Mouse (Mus musculus) intestine, embryonic 14.5 days (tissue): ENCODE measurements around the gene Tuba8. TPM values are rescaled to one million over a fixed set of nuclear protein-coding genes. Genes with fewer than 3 reads are reported as not detected.

Experiments
- ATAC-seq: fragments of 200-750 bp; cut with Nextera tagmentation; replicated peaks from 2 replicates; pipeline ENCODE4 v1.8.0; 2017; ENCODE audit warnings: low read depth, moderate number of reproducible peaks, moderate TSS enrichment, moderate library complexity; ENCODE audit not compliant: low FRiP score, low TSS enrichment
- DNase-seq: peaks from one replicate; pipeline ENCODE4 v3.0.0-alpha.2; 2018; ENCODE audit warnings: low spot score
- H3K27ac ChIP-seq: fragments of 300-500 bp; sonication (generic); 2 replicates; pipeline ENCODE4 v1.5.1; 2014; ENCODE audit warnings: low read depth, mild to moderate bottlenecking, control low read depth
- H3K27me3 ChIP-seq: fragments of 300-500 bp; sonication (generic); replicated peaks from 2 replicates; pipeline ENCODE4 v1.6.1; 2014; ENCODE audit warnings: low read length, control low read depth; ENCODE audit not compliant: control insufficient read depth, insufficient read depth
- H3K36me3 ChIP-seq: fragments of 300-500 bp; sonication (generic); 2 replicates; pipeline ENCODE4 v1.6.1; 2014; ENCODE audit warnings: low read length, control low read depth; ENCODE audit not compliant: control insufficient read depth, insufficient read depth
- H3K4me1 ChIP-seq: fragments of 300-500 bp; sonication (generic); replicated peaks from 2 replicates; pipeline ENCODE4 v1.6.1; 2014; ENCODE audit warnings: low read length, control low read depth, mixed read lengths; ENCODE audit not compliant: control insufficient read depth, insufficient read depth
- H3K4me2 ChIP-seq: fragments of 300-500 bp; sonication (generic); 2 replicates; pipeline ENCODE4 v1.6.1; 2014; ENCODE audit warnings: low read length
- H3K4me3 ChIP-seq: fragments of 300-500 bp; sonication (generic); 2 replicates; pipeline ENCODE4 v1.5.1; 2014; ENCODE audit warnings: low read depth, low read length, control low read depth, mixed read lengths
- H3K9ac ChIP-seq: fragments of 300-500 bp; sonication (generic); 2 replicates; pipeline ENCODE4 v1.6.1; 2014; ENCODE audit warnings: mild to moderate bottlenecking, low read length
- H3K9me3 ChIP-seq: fragments of 300-500 bp; sonication (generic); 2 replicates; pipeline ENCODE4 v1.6.1; 2016; ENCODE audit warnings: low read length, control low read depth; ENCODE audit not compliant: control insufficient read depth
- WGBS: fragments of 180-500 bp; shearing (Covaris S2); extraction: QIAGEN DNeasy Blood & Tissue Kit; methylation state at CpG from one replicate; pipeline ENCODE4 v1.1.7; 2014; 5-methylcytosine and 5-hydroxymethylcytosine counted together
- polyA plus RNA-seq: library from polyadenylated mRNA; unstranded; fragments of >200 nt; fragmentation: Nextera tagmentation; extraction: Ambion mirVana; gene quantifications from 2 replicates; pipeline ENCODE4 v1.2.1, GENCODE M21; 2014

Tuba8 gene
- polyA plus RNA-seq, 1 experiment from 2014 or later = 0.38 TPM

- H3K9me3 ChIP-seq = no peaks in the 10 kb centered on the region
- H3K4me2 ChIP-seq = no peak overlapping the region
- H3K27me3 ChIP-seq = no peaks in the 10 kb centered on the region
- WGBS = 77% methylated on average over 11 of the region's 11 CpGs
- no peak overlapping the region for H3K9ac ChIP-seq
- H3K36me3 ChIP-seq = peaks cover 67% of the 10 kb centered on the region
- H3K4me3 ChIP-seq = no peak overlapping the region
- no peak for ATAC-seq
- no peak for DNase-seq
- H3K27ac ChIP-seq = no peak overlapping the region
- H3K4me1 ChIP-seq = no peaks in the 10 kb centered on the region
Observed at GRCm38 (mm10) chr6:121191261-121192009, 19.1 kb upstream of the Tuba8 start.

- DNase-seq = no peak
- no peak overlapping the region for H3K9ac ChIP-seq
- 44% methylated on average over 13 of the region's 13 CpGs for WGBS
- H3K9me3 ChIP-seq = no peaks in the 10 kb centered on the region
- no peak; the same call in 1 of the 2 replicates for ATAC-seq
- H3K27ac ChIP-seq = no peak overlapping the region
- H3K4me3 ChIP-seq = no peak overlapping the region
- peaks cover 45% of the 10 kb centered on the region for H3K36me3 ChIP-seq
- no peaks in the 10 kb centered on the region for H3K4me1 ChIP-seq
- no peaks in the 10 kb centered on the region for H3K27me3 ChIP-seq
- H3K4me2 ChIP-seq = no peak overlapping the region
Observed at GRCm38 (mm10) chr6:121194061-121194955, 16.2 kb upstream of the Tuba8 start.

DNA sequence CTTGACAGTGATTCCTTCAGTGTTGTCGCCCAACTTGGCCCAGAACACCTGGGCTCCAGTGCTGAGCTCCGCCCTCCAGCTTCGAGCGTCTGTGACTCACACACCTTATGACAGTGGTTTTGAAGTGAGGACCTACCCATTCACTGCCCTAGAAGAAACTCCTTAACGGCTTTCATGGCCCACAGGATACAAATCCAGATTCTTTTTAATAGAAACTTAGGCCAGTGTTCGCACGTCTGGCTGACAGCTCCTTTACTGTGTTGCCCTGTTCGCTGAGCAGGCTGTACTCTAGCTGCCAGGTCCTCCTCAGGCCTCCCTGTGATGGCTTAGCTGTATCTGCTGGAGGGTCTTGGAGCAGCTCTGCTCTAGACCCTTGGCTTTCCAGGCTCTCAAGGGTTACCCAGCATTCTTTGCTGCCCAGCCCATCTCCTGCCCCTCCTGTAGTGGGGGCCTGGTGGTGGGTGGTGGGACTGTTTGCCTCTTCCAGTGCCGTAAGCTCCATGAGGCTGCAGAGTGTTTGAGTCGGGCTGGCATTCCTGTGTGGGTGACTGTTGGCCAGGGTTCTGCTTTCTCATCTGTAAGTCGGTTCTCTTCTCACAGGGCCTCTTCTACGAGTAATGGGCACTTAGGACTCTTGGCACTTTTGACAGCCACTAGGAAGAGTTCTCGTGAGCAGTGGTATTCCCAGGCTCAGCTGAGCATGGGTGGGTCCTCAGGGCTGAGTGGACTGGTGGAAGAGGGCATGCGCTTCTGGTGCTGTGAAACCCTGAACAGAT lies 15.4 kb upstream of the Tuba8 start:
- no peak overlapping the region for H3K9ac ChIP-seq
- DNase-seq (no peak), ATAC-seq (no peak)
- no peak overlapping the region for H3K4me2 ChIP-seq
- H3K27me3 ChIP-seq = no peaks in the 10 kb centered on the region
- 73% methylated on average over 14 of the region's 14 CpGs for WGBS
- H3K4me3 ChIP-seq = no peak overlapping the region
- H3K27ac ChIP-seq = no peak overlapping the region
- peaks cover 39% of the 10 kb centered on the region for H3K36me3 ChIP-seq
- H3K9me3 ChIP-seq = no peaks in the 10 kb centered on the region
- no peaks in the 10 kb centered on the region for H3K4me1 ChIP-seq

GRCm38 (mm10) chr6:121197807-121198365 lies 12.6 kb upstream of the Tuba8 start:
- no peak overlapping the region for H3K9ac ChIP-seq
- H3K9me3 ChIP-seq = no peaks in the 10 kb centered on the region
- WGBS = 39% methylated on average over 9 of the region's 9 CpGs
- DNase-seq (no peak), ATAC-seq (no peak)
- no peaks in the 10 kb centered on the region for H3K4me1 ChIP-seq
- H3K27ac ChIP-seq = no peak overlapping the region
- H3K4me3 ChIP-seq = no peak overlapping the region
- no peaks in the 10 kb centered on the region for H3K27me3 ChIP-seq
- peaks cover 38% of the 10 kb centered on the region for H3K36me3 ChIP-seq
- H3K4me2 ChIP-seq = no peak overlapping the region

DNA sequence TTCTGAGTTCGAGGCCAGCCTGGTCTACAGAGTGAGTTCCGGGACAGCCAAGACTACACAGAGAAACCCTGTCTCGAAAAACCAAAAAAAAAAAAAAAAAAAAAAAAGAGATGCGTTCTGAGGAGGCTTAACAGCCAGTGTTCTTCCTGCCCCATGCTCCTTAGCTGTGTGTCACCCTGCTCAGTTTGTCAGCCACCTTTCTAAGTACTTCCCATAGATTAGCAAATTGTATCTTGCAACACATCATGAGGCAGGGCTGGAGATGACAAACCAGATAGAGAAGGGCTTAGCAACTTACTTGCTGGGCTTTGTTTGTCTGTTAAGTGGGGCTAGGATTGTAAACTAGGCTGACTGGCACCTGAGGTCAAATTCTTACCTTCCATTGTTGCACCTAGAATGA lies 10.0 kb upstream of the Tuba8 start:
- no peak for DNase-seq
- H3K27me3 ChIP-seq = no peaks in the 10 kb centered on the region
- H3K4me1 ChIP-seq = no peaks in the 10 kb centered on the region
- H3K9ac ChIP-seq = no peak overlapping the region
- no peak overlapping the region for H3K4me3 ChIP-seq
- no peak overlapping the region for H3K27ac ChIP-seq
- H3K4me2 ChIP-seq = no peak overlapping the region
- ATAC-seq = no peak
- H3K9me3 ChIP-seq = no peaks in the 10 kb centered on the region
- WGBS = 88% methylated on average over 4 of the region's 4 CpGs
- H3K36me3 ChIP-seq = peaks cover 24% of the 10 kb centered on the region

GRCm38 (mm10) chr6:121202026-121202425 lies 8.5 kb upstream of the Tuba8 start:
- H3K9ac ChIP-seq = no peak overlapping the region
- WGBS = 83% methylated on average over 5 of the region's 5 CpGs
- no peaks in the 10 kb centered on the region for H3K27me3 ChIP-seq
- H3K36me3 ChIP-seq = 0 out of 2 replicates have a peak, but pooled peaks cover 12% of the 10 kb centered on the region
- H3K27ac ChIP-seq = no peak overlapping the region
- no peaks in the 10 kb centered on the region for H3K4me1 ChIP-seq
- ATAC-seq (no peak), DNase-seq (no peak)
- H3K4me3 ChIP-seq = no peak overlapping the region
- H3K4me2 ChIP-seq = no peak overlapping the region
- no peaks in the 10 kb centered on the region for H3K9me3 ChIP-seq

DNA sequence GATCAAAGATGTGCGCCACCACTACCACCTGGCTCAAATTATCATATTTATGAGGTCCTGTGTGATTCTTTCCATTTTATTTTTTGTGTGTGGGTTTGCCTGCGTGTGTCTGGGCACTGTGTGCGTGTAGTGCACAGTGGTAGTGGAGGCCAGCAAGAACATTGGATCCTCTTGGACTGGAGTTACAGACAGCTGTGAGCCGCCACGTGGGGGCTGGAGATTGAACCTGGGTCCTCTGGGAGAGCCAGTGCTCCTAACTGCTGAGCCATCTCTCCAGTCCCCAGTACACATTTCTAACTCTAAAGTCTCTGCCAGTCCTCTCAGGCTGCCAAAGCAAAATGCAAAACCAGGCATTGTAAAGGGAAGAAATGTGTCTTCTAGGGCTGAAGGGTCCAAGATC lies 4.0 kb upstream of the Tuba8 start:
- no peak for ATAC-seq
- Histone ChIP-seq H3K27me3 (peaks cover 24% of the 10 kb centered on the region), H3K9ac (no peak overlapping the region), H3K4me1 (peaks cover 11% of the 10 kb centered on the region), H3K36me3 (0 out of 2 replicates have a peak, but pooled peaks cover 12% of the 10 kb centered on the region), H3K27ac (no peak overlapping the region), H3K4me3 (no peak overlapping the region), H3K9me3 (no peaks in the 10 kb centered on the region), H3K4me2 (no peak overlapping the region)
- DNase-seq = no peak
- 86% methylated on average over 5 of the region's 5 CpGs for WGBS

- Histone ChIP-seq H3K4me3 (no peak overlapping the region), H3K4me2 (no peak overlapping the region), H3K36me3 (0 out of 2 replicates have a peak, but pooled peaks cover 2% of the 10 kb centered on the region), H3K27me3 (peaks cover 34% of the 10 kb centered on the region), H3K27ac (no peak overlapping the region), H3K9ac (no peak overlapping the region), H3K4me1 (peaks cover 13% of the 10 kb centered on the region), H3K9me3 (no peaks in the 10 kb centered on the region)
- 77% methylated on average over 2 of the region's 2 CpGs for WGBS
- DNase-seq (no peak), ATAC-seq (no peak)
Observed at GRCm38 (mm10) chr6:121209584-121209983, 912 bp upstream of the Tuba8 start.
